Mouse (Mus musculus) CD8-positive naive resting alpha-beta T cell, adult 2 months (primary cell): Measurements from ENCODE around the gene Atxn7l2.

Experiments
- DNase-seq, 2 experiments: peaks; one replicate each; pipeline ENCODE4 v3.0.0; 2022; ENCODE audit warnings: low read depth in 2 of 2, low spot score in 2 of 2

The Atxn7l2 gene

DNA sequence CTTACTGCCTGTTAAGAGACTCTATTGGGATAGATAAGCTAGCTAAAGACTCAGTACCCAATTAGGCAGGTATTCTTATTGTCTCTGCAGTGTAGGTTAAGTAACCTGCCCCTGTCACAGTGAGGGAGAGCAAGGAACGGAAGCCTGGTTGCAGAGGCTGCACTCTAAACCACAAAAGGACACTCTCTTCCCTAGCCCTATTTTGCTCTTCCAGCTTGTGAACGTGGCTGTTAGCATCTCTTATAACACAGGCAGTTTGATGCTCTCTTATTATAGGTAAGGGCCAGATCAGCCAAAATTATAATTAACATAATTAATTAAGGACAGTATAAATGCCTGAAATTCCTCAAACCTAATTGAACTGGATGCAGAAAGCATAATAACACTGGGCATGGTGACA lies 30.2 kb downstream of the Atxn7l2 start:
- no peak for DNase-seq

DNA sequence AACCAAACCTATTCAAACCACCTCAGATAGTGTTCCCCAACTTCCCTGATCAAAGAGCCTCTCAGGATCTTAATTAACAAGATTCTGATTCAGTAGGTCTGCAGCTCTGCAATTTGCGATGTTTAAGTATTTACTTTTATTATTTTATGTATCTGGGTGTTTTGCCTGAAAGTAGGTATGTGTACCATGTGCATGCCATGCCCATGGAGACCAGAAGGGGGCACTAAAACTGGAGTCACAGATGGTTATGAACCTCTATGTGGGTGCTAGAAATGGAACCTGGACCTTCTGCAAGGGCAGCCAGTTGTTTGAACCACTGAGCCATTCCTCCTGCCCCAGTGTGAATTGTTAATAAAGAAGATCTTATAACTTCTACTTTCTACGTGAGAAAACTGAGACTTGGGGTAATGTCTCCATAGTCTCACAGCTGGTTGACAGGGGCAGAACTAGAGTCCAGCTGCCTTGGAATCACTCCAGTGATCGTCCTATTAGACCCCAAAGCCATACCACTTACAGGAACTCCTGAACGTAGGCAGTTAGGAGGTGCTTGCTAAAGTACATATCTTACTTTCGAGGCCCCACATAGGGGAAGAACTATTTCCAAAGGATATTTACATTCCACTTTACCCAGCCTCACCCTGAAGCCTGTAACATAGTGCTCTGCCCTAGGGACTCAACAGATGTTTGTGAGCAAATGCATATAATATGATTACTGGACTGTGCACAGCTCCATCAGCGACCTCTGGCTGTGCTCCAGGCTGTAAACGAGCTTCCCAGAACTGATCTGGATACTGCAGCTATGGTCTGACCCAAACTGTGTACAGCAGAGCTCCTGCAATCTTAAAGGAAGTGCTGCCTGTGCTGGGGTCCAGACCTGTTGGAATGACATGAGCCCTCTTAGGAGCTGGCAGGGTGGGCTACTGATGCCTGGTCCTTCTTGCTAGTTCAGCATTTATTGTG lies 31.7 kb downstream of the Atxn7l2 start:
- DNase-seq, result no peak

DNA sequence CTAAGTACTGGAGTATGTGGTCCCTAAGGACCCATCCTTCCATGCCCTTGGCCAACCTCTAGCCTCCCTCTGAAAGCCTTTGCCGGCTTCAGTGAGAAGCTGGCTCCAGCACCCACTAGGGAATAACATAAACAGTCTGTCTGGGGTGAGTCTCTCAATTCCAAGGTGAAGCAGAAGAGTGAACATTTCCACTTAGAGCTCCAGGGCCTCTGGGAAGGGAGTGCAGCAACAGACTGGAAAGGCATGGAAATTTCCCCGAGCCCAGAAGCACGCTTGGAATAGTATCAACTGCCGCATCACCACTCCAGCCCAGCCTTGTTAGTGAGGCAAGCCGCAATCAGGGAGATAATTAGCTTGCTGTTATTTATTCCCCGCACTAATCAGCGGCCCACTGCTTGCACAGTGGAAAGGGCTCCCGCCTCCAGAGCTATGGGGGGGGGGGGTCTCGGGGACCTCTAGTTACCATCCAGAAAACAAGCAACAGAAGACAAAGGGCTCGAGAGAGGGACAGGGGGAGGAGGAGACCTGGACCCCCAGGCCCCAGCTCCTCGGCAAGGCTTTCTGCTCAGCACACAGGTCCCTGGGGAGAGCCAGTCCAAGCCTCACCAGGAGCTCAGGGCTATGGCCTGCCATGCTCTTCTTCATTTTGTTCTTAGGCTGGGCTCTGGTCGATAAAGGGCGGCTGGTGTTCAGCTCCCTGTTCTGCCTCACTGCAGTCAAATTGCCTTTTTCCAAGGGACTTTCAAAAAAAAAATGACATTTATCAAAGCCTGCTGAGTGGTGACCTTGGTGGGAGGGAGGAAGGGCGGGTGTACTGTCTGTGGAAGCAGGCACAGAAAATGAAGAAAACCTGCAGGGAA lies 35.8 kb downstream of the Atxn7l2 start:
- no peak for DNase-seq

DNA sequence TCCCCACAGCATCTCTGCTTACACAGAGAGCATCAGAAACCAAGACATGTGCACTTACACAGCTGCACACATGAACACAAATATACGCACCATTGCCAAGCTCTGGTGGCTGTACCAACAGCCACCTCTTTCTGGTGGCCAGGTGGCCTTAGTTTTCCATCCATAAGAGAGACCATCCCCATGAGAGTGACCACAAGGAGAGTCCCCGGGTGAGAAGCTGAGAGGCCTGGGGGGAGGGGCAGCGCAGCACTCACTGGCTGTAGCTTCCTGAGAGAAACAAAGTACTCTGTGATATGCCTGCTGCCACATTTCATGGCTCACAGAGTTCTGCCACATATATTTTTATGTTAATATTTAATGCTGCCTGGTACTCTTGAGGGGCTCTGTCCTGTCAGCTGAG lies 41.5 kb downstream of the Atxn7l2 start:
- no peak for DNase-seq

DNA sequence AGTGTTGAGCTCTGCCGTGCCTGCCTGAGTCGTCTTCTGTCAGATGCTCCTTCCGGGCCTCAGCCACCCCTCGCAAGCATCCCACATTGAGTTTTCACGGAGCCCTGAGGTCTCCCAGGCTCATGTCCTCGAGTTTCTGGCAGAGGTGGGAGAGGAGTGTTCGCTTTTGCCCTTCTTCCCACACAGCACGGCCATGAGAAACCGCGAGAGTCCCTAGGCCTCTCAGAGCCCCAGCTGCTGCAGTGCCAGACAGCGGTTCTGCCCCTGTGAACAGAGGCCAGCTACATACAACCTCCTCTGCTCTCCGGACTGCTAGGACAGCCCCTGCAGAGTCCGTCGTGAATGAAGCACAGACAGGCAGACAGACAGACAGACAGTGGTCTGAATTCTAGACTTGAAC lies 43.2 kb downstream of the Atxn7l2 start:
- no peak for DNase-seq

DNA sequence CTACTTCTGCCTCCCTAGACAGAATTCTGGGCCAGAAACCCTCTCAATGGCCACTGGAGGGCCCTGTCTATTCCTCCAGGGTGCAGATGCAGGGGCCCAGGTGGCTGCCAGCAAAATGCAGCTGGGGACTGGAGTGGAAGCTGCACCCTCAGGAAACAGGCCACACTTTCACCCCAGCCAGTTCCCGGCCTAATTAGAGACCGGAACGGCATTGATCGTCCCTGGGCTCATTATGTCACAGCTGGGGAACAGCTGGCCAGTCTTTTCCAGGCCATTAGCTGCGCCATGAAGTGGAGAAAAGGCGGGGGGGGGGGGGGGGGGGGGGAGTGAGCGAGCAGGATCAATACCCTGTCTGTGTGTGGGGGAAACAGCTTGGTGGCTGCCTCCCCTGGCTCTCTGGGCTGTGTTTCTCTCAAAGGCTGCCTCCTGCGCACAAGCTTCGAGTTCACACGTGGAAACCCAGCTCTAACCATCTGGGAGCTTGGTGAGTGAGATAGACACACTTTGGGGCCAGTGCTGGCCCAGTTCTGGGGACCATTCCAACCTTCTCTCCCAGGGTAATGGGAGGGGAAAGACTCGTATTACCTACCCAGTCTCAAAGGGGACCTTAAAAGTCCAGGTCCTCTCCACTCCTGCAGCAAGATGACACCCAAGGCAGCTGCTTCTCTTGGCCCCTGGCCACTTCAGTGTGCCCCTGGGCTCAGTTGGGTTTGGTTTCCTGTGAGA lies 44.1 kb downstream of the Atxn7l2 start:
- DNase-seq, result no peak

DNA sequence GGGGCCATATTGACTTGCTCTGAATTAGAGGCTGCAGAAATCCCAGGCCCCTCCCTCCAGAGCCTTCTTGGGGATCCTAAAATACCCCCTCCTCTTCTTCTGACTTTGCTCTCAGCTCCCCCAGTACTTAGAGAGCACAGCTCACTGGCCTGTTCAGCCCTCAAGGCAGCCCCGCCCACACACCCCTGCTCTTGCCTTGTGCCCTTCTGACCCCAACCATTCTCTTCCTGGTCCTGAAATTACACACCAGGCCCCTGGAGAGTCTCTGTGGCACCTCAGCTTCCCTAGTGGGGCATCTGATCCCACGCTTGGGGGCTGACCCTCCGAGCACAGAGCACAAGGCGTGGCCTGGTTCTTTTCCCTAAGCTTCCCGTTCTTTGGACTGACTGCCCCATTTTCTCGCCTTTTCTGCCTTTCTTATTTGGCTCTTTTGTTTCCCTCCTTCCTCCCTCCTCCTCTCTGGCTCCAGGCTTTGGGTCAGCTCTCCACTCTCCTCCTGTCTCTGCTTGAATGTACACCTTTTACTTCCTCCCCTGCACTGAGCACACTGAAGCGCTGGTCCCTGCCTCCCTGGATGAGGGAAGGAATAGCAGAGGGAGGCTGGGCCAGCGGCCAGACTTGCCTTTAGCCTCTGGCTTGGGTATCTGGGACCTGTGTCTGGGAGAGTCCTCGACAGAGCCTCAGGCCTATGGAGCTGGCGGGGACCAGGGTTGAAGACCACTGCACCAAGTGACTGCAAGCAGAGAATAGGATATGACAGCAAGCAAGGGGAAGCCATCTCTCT lies 45.0 kb downstream of the Atxn7l2 start:
- no peak for DNase-seq

DNA sequence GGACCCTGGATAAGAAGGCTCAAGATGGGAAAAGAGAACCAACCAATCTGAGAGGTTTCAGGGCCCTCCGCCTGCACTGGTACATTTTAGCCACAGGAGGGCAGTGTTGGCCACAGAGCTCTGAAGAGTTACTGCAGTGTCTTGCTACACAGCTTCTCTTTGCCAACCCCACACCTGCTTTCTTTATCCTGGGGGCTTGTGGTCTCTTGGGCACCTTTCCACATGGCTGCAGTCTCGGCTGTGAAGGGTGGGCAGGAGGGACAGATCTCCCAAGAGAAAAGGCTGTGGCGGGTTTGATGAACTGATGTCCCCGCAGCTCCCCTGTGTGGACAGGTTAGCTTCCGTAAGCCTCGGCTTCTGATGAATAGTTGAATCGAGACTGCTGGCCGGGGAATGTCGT lies 45.9 kb downstream of the Atxn7l2 start:
- DNase-seq, result peak; percentile 65 to 79

DNA sequence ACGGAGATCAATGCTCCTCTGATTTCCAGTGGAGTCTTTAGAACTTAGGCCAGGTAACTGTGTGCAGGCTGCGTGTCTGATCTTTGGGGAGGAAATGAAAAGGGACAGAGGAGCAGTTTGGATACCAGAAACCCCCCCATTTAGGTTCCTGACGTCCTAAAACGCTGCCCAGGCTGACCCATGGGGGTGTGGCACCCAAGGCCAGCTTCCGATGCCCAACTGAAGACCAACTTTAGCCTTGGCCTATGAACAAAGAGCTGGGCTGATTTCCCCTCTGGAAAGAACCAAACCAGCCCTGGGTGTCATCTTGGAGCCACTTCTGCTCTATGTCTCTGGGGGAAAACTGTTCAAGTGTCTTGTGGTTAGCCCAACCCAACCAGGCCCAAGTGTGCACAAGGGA lies 46.6 kb downstream of the Atxn7l2 start:
- no peak for DNase-seq

DNA sequence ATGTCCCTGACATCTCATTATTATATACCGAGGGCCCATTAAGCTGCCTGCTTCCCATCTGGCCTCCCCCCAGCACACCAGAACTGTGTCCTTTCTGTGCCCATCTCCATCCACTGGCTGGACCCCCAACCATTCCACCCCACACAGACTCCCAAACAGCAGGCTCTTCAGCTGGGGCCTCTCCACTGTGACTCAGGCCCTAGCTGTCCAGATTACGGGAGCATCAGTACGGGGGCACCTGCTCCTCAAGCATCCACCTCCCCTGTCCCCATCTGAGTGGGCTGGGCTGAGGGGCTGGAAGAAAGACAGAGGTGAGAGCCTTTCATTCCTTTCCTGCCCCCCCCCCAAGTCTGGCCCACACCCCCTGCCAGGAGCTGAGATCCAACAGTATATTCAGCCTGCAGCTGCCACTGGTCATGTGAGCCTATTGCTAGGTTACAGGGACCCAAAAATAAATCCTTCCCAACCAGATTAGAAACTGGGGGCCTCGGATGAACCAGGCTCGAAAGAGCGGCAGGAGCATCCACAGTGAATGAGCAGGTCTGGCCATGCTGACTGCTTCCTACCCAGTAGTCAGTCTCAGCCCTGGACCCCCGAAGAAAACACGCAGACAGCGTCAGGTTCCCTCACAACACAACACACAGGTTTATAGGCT lies 52.2 kb downstream of the Atxn7l2 start:
- DNase-seq, result no peak

DNA sequence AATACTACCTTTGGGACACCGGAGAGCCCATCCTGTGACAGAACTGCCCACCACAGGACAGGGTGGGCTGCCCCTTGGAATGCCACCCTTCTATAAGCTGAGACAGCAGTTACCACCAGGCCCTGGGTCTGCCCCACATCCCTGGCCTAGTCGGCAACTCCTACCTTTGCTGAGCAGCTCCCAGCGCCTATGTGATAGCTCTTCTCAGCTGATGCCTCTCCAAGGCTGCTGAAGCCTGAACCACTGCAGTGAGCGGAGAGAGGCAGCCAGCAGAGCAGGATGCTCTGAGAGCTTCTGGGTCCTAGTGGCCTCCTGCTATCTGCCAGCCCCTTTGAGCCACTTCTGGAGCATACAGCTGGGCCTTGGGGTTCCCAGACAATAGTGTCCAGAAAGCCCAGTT lies 56.1 kb downstream of the Atxn7l2 start, which contains the start of gene Gpr61:
TSS of gene Gpr61 (minus strand) at position 227 of the 400 bp plus-strand sequence.
- DNase-seq, result no peak

DNA sequence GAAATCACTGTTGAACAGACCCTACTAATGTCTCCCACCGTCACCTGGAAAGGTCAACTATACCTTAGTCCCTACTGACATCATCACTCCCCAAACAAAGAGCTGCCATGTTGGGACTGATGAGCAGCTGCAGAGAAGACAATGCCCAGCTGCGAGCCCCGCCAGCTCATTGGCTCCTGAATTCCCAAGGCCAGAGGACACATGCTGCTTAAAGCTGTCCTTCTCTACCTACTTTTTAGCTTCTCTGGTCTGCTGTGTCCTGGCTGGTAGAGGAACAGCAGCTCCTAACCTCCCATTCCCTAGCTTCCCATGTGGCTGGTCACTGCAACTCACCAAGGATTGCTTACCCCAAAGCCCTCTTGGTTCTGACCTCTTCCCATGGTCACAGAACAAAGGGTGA lies 58.4 kb downstream of the Atxn7l2 start:
- DNase-seq, result no peak
